Mouse (Mus musculus): ENCODE results near the gene Thsd7b. TPM values are rescaled to one million over a fixed set of nuclear protein-coding genes. Genes with fewer than 3 reads are reported as not detected.
"Not testable (repeated sequence)": the region's sequence is repeated elsewhere in the genome, so short reads cannot be mapped to it uniquely, and the experiment has no call there.

Gene Thsd7b
- polyA plus RNA-seq, 1 experiment from 2014 or later = 12.3 TPM

- no peak for DNase-seq
- no peaks in the 10 kb centered on the region for H3K4me1 ChIP-seq (ENCODE audit: control insufficient read depth, insufficient read depth, low read length)
- ATAC-seq (ENCODE audit: low FRiP score, low TSS enrichment) = no peak
- H3K27ac ChIP-seq (replicated peaks; ENCODE audit: low read depth, low read length) = no peak overlapping the region
- 64% methylated on average over 4 of the region's 4 CpGs for WGBS
- no peak overlapping the region for H3K4me2 ChIP-seq (ENCODE audit: low read length)
- no peaks in the 10 kb centered on the region for H3K27me3 ChIP-seq (ENCODE audit: control insufficient read depth, insufficient read depth, low read length)
- no peak overlapping the region for H3K9ac ChIP-seq (replicated peaks; ENCODE audit: low read length)
- no peak overlapping the region for H3K4me3 ChIP-seq (replicated peaks; ENCODE audit: low read depth, low read length)
- H3K36me3 ChIP-seq (ENCODE audit: control insufficient read depth, insufficient read depth, low read length) = no peaks in the 10 kb centered on the region
- no peaks in the 10 kb centered on the region for H3K9me3 ChIP-seq (ENCODE audit: control insufficient read depth, low read length)
These were observed 673.9 kb downstream of the Thsd7b start for GRCm38 (mm10) chr1:129947026-129947425.

GRCm38 (mm10) chr1:129955478-129955877 lies 682.4 kb downstream of the Thsd7b start:
- H3K36me3 ChIP-seq (ENCODE audit: control insufficient read depth, insufficient read depth, low read length) = no peaks in the 10 kb centered on the region
- DNase-seq (peak; percentile 51), ATAC-seq (ENCODE audit: low FRiP score, low TSS enrichment) (peak; percentile 76; the same call in 1 of the 2 replicates)
- H3K4me1 ChIP-seq (ENCODE audit: control insufficient read depth, insufficient read depth, low read length) = 0 out of 2 replicates have a peak, but pooled peaks cover 11% of the 10 kb centered on the region
- H3K9ac ChIP-seq (replicated peaks; ENCODE audit: low read length) = no peak overlapping the region
- H3K4me2 ChIP-seq (ENCODE audit: low read length) = no peak overlapping the region
- H3K27me3 ChIP-seq (ENCODE audit: control insufficient read depth, insufficient read depth, low read length) = no peaks in the 10 kb centered on the region
- no peaks in the 10 kb centered on the region for H3K9me3 ChIP-seq (ENCODE audit: control insufficient read depth, low read length)
- WGBS = 9% methylated on average over 1 of the region's 1 CpGs
- H3K27ac ChIP-seq (replicated peaks; ENCODE audit: low read depth, low read length) = no peak overlapping the region
- no peak overlapping the region for H3K4me3 ChIP-seq (replicated peaks; ENCODE audit: low read depth, low read length)

GRCm38 (mm10) chr1:129956625-129957024 lies 683.5 kb downstream of the Thsd7b start:
- DNase-seq = no peak
- Histone ChIP-seq H3K27me3 (ENCODE audit: control insufficient read depth, insufficient read depth, low read length) (no peaks in the 10 kb centered on the region), H3K9me3 (ENCODE audit: control insufficient read depth, low read length) (no peaks in the 10 kb centered on the region), H3K4me1 (ENCODE audit: control insufficient read depth, insufficient read depth, low read length) (0 out of 2 replicates have a peak, but pooled peaks cover 11% of the 10 kb centered on the region), H3K9ac (replicated peaks; ENCODE audit: low read length) (no peak overlapping the region), H3K27ac (replicated peaks; ENCODE audit: low read depth, low read length) (no peak overlapping the region), H3K36me3 (ENCODE audit: control insufficient read depth, insufficient read depth, low read length) (no peaks in the 10 kb centered on the region), H3K4me3 (replicated peaks; ENCODE audit: low read depth, low read length) (no peak overlapping the region), H3K4me2 (ENCODE audit: low read length) (no peak overlapping the region)
- 62% methylated on average over 4 of the region's 4 CpGs for WGBS
- no peak for ATAC-seq (ENCODE audit: low FRiP score, low TSS enrichment)

- not testable (repeated sequence) for ATAC-seq (ENCODE audit: low FRiP score, low TSS enrichment); H3K27me3 ChIP-seq (ENCODE audit: control insufficient read depth, insufficient read depth, low read length); H3K9ac ChIP-seq (replicated peaks; ENCODE audit: low read length); H3K9me3 ChIP-seq (ENCODE audit: control insufficient read depth, low read length); H3K4me3 ChIP-seq (replicated peaks; ENCODE audit: low read depth, low read length); H3K4me2 ChIP-seq (ENCODE audit: low read length); H3K27ac ChIP-seq (replicated peaks; ENCODE audit: low read depth, low read length); H3K36me3 ChIP-seq (ENCODE audit: control insufficient read depth, insufficient read depth, low read length); DNase-seq
- 51% methylated on average over 2 of the region's 2 CpGs for WGBS
- H3K4me1 ChIP-seq (ENCODE audit: control insufficient read depth, insufficient read depth, low read length) = 0 out of 2 replicates have a peak, but pooled peaks cover 11% of the 10 kb centered on the region
These were observed 686.2 kb downstream of the Thsd7b start for GRCm38 (mm10) chr1:129959352-129959751.

GRCm38 (mm10) chr1:129963166-129963565 lies 690.1 kb downstream of the Thsd7b start:
- H3K36me3 ChIP-seq (ENCODE audit: control insufficient read depth, insufficient read depth, low read length) = no peaks in the 10 kb centered on the region
- no peaks in the 10 kb centered on the region for H3K4me1 ChIP-seq (ENCODE audit: control insufficient read depth, insufficient read depth, low read length)
- 89% methylated on average over 2 of the region's 2 CpGs for WGBS
- H3K27ac ChIP-seq (replicated peaks; ENCODE audit: low read depth, low read length) = no peak overlapping the region
- H3K4me3 ChIP-seq (replicated peaks; ENCODE audit: low read depth, low read length) = no peak overlapping the region
- H3K27me3 ChIP-seq (ENCODE audit: control insufficient read depth, insufficient read depth, low read length) = no peaks in the 10 kb centered on the region
- no peak overlapping the region for H3K4me2 ChIP-seq (ENCODE audit: low read length)
- DNase-seq (no peak), ATAC-seq (ENCODE audit: low FRiP score, low TSS enrichment) (no peak)
- no peak overlapping the region for H3K9ac ChIP-seq (replicated peaks; ENCODE audit: low read length)
- H3K9me3 ChIP-seq (ENCODE audit: control insufficient read depth, low read length) = no peaks in the 10 kb centered on the region

GRCm38 (mm10) chr1:129989247-129989646 lies 716.1 kb downstream of the Thsd7b start:
- H3K9ac ChIP-seq (replicated peaks; ENCODE audit: low read length); H3K4me2 ChIP-seq (ENCODE audit: low read length); DNase-seq; H3K4me3 ChIP-seq (replicated peaks; ENCODE audit: low read depth, low read length); H3K4me1 ChIP-seq (ENCODE audit: control insufficient read depth, insufficient read depth, low read length); H3K27ac ChIP-seq (replicated peaks; ENCODE audit: low read depth, low read length); H3K27me3 ChIP-seq (ENCODE audit: control insufficient read depth, insufficient read depth, low read length); H3K36me3 ChIP-seq (ENCODE audit: control insufficient read depth, insufficient read depth, low read length); H3K9me3 ChIP-seq (ENCODE audit: control insufficient read depth, low read length); ATAC-seq (ENCODE audit: low FRiP score, low TSS enrichment): not testable (repeated sequence)

- H3K27ac ChIP-seq (replicated peaks; ENCODE audit: low read depth, low read length) = no peak overlapping the region
- no peaks in the 10 kb centered on the region for H3K36me3 ChIP-seq (ENCODE audit: control insufficient read depth, insufficient read depth, low read length)
- ATAC-seq (ENCODE audit: low FRiP score, low TSS enrichment) (no peak), DNase-seq (no peak)
- H3K9ac ChIP-seq (replicated peaks; ENCODE audit: low read length) = no peak overlapping the region
- H3K4me2 ChIP-seq (ENCODE audit: low read length) = no peak overlapping the region
- WGBS = 83% methylated on average over 2 of the region's 2 CpGs
- no peaks in the 10 kb centered on the region for H3K27me3 ChIP-seq (ENCODE audit: control insufficient read depth, insufficient read depth, low read length)
- H3K9me3 ChIP-seq (ENCODE audit: control insufficient read depth, low read length) = no peaks in the 10 kb centered on the region
- H3K4me1 ChIP-seq (ENCODE audit: control insufficient read depth, insufficient read depth, low read length) = no peaks in the 10 kb centered on the region
- H3K4me3 ChIP-seq (replicated peaks; ENCODE audit: low read depth, low read length) = no peak overlapping the region
These were observed 717.7 kb downstream of the Thsd7b start for GRCm38 (mm10) chr1:129990821-129991220.

GRCm38 (mm10) chr1:130055012-130055411 lies 781.9 kb downstream of the Thsd7b start:
- Histone ChIP-seq H3K9ac (replicated peaks; ENCODE audit: low read length) (no peak overlapping the region), H3K4me2 (ENCODE audit: low read length) (no peak overlapping the region), H3K9me3 (ENCODE audit: control insufficient read depth, low read length) (no peaks in the 10 kb centered on the region), H3K36me3 (ENCODE audit: control insufficient read depth, insufficient read depth, low read length) (no peaks in the 10 kb centered on the region), H3K27me3 (ENCODE audit: control insufficient read depth, insufficient read depth, low read length) (no peaks in the 10 kb centered on the region), H3K4me3 (replicated peaks; ENCODE audit: low read depth, low read length) (no peak overlapping the region), H3K4me1 (ENCODE audit: control insufficient read depth, insufficient read depth, low read length) (no peaks in the 10 kb centered on the region), H3K27ac (replicated peaks; ENCODE audit: low read depth, low read length) (no peak overlapping the region)
- ATAC-seq (ENCODE audit: low FRiP score, low TSS enrichment) = no peak
- DNase-seq = no peak

- no peaks in the 10 kb centered on the region for H3K27me3 ChIP-seq (ENCODE audit: control insufficient read depth, insufficient read depth, low read length)
- H3K4me1 ChIP-seq (ENCODE audit: control insufficient read depth, insufficient read depth, low read length) = no peaks in the 10 kb centered on the region
- H3K27ac ChIP-seq (replicated peaks; ENCODE audit: low read depth, low read length) = no peak overlapping the region
- no peaks in the 10 kb centered on the region for H3K36me3 ChIP-seq (ENCODE audit: control insufficient read depth, insufficient read depth, low read length)
- DNase-seq (no peak), ATAC-seq (ENCODE audit: low FRiP score, low TSS enrichment) (no peak)
- H3K9me3 ChIP-seq (ENCODE audit: control insufficient read depth, low read length) = no peaks in the 10 kb centered on the region
- no peak overlapping the region for H3K9ac ChIP-seq (replicated peaks; ENCODE audit: low read length)
- no peak overlapping the region for H3K4me3 ChIP-seq (replicated peaks; ENCODE audit: low read depth, low read length)
- no peak overlapping the region for H3K4me2 ChIP-seq (ENCODE audit: low read length)
These were observed 789.0 kb downstream of the Thsd7b start for GRCm38 (mm10) chr1:130062105-130062504.

Measured in midbrain, embryonic 14.5 days (tissue).